Mouse (Mus musculus): ENCODE measurements around the gene Crym.

Gene Crym

GRCm38 (mm10) chr7:120158121-120158613 lies 43.7 kb downstream of the Crym start:
- DNase-seq = no peak

GRCm38 (mm10) chr7:120157575-120158061 lies 44.3 kb downstream of the Crym start:
- no peak for DNase-seq

- DNase-seq = no peak
Measured at GRCm38 (mm10) chr7:120156841-120157409, 45.0 kb downstream of the Crym start.

GRCm38 (mm10) chr7:120150898-120151297 lies 51.0 kb downstream of the Crym start:
- no peak for DNase-seq

GRCm38 (mm10) chr7:120150257-120150656 lies 51.7 kb downstream of the Crym start:
- DNase-seq = no peak

- no peak for DNase-seq
Measured at GRCm38 (mm10) chr7:120145191-120145590, 56.7 kb downstream of the Crym start, which contains the start of gene Zp2. TSS of gene Zp2 (minus strand) at chr7:120145291.

- DNase-seq = no peak
Measured at GRCm38 (mm10) chr7:120142743-120143142, 59.2 kb downstream of the Crym start.

All from thymus, postnatal 4 days (tissue).